Mouse (Mus musculus): Measurements from ENCODE around the gene Mvb12a.

Gene Mvb12a

GRCm38 (mm10) chr8:71527162-71527870 is 15.4 kb upstream of the Mvb12a start:
- DNase-seq: no peak

GRCm38 (mm10) chr8:71528362-71529073 is 14.2 kb upstream of the Mvb12a start:
- no peak for DNase-seq

GRCm38 (mm10) chr8:71530735-71531467 is 11.8 kb upstream of the Mvb12a start:
- DNase-seq: peak; percentile 70 to 74

- DNase-seq: no peak
These were observed 8.4 kb upstream of the Mvb12a start for GRCm38 (mm10) chr8:71534263-71534810.

GRCm38 (mm10) chr8:71535663-71536062 is 7.1 kb upstream of the Mvb12a start:
- DNase-seq: no peak

DNA sequence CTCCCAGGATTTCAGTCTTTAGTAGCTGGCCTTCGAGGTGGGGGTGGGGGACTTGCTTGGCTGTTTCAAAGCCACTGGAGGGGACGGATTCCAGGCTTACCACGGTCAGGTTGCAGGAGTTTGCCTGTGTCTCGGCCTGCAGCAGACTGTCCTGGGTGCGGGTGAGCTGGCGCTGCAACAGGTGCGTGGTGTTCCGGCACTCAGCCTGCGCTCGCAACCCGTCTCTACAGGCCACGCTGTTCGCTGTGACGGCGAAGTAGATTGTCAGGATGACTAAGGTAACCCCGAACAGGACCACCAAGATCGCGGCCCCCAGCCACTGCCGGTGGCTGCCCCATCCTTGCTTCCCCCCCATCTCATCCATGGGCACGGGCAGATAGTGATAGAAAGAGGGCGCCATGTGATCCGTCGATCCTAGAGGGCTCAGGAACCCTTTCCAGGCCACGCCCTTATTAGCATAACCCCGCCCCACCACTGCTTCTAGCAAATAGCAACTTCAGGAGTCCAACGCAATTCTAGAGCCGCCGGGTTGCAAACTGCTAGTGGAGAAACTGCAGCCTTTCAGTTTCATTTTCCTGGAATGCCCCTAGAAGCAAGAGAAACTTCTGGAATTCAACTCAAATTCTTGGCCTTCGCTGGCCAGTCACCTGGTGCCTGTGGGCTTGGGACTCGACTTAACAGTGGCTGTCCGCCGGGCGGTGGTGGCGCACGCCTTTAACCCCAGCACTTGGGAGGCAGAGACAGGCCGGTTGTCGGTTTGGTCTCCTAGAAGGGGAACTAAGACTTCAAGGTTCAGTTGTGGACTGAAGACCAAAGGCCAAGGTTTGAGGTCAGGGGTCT is 5.5 kb upstream of the Mvb12a start, which contains the start of gene Bst2:
TSS of gene Bst2 (minus strand) at position 429 of the 840 bp plus-strand sequence.
- peak in 1 of 2 experiments; percentile 27 for DNase-seq

DNA sequence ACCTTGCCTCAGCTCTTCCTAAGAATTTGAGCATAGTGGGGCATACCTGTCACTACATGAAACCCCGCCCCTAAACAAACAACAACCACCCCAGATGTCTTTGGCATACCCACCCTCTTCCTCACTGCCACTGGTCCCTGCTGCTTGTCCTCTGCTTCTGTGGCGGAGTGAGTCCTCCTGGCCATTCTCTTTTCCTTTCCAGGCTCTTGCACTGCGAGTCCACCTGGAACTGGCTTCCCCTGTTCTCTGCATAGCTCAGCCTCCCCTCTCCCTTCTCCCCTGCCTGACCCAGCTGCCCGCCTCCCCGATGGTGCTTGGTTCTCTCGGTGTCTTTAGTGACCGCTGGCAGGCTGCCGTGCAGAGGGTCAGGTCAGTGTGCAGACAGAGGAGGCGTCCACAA is 1.0 kb downstream of the Mvb12a start:
- DNase-seq: no peak

- DNase-seq: no peak
These were observed 2.3 kb downstream of the Mvb12a start for GRCm38 (mm10) chr8:71545053-71545452.

GRCm38 (mm10) chr8:71547590-71547989 is 4.9 kb downstream of the Mvb12a start:
- DNase-seq: no peak

DNA sequence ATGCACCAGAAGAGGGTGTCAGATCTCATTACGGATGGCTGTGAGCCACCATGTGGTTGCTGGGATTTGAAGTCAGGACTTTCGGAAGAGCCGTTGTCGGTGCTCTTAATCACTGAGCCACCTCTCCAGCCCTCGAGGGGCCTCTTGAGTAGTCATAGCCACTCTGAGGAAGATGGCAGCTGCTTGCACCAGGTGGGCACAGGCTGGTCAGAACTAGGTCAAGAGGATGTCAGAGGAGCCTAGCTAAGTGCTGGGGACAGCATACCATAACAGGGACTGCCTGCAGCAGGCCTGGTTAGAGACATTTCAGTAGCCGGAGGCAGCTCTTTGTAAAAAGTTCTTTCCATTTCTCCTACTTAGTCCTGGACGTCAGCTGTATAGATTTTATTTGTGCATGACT is 8.0 kb downstream of the Mvb12a start:
- no peak for DNase-seq

- DNase-seq: no peak
These were observed 10.0 kb downstream of the Mvb12a start for GRCm38 (mm10) chr8:71552770-71553169.

DNA sequence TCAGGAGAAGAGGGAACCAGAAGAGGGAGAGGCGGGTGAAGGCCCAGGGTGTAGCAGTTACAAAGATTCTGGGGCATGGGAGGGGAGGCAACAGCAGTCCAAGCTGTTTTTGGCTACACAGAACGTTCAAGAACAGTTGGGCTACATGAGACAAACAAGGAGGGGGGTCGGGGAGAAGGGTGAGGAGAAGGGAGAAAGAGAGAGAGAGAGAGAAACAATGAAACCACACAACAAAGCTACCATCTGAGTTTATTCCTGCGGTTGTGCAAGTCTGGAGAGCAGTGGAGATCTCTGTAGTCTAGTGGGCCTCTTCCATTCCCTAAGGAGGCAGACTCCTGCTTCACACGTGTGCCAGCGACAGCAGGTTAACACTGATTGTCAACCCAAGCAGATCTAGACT is 11.3 kb downstream of the Mvb12a start:
- no peak for DNase-seq

- DNase-seq: no peak
These were observed 11.9 kb downstream of the Mvb12a start for GRCm38 (mm10) chr8:71554644-71555043.

GRCm38 (mm10) chr8:71558071-71558957 is 15.6 kb downstream of the Mvb12a start, which contains the start of gene Tmem221:
Gene Tmem221 (minus strand): TSS chr8:71558871.
- DNase-seq: no peak

GRCm38 (mm10) chr8:71558958-71559690 is 16.4 kb downstream of the Mvb12a start:
- DNase-seq: peak in 1 of 2 experiments; percentile 26

GRCm38 (mm10) chr8:71560071-71560470 is 17.3 kb downstream of the Mvb12a start:
- no peak for DNase-seq

GRCm38 (mm10) chr8:71560765-71561164 is 18.0 kb downstream of the Mvb12a start:
- no peak for DNase-seq

DNA sequence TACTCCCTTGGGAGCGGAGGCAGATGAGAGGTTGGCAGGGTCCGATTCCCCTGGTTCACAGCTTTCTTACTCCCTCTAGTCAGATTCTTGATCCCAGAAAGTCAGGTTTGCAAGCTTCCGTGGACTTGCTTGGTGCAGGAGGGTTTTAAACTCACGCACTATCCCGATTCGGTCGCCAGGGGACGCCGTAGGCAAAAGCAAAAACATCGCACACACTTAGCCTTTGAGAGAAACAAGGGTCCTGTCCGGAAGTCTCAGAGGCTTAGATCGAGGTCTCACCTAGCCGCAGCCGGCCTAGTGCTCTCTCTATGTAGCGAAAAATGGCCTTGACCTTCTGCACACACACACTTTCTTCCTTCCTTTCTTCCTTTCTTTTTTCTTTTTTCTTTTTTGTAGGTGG is 18.7 kb downstream of the Mvb12a start:
- peak; percentile 49 to 73 for DNase-seq

DNA sequence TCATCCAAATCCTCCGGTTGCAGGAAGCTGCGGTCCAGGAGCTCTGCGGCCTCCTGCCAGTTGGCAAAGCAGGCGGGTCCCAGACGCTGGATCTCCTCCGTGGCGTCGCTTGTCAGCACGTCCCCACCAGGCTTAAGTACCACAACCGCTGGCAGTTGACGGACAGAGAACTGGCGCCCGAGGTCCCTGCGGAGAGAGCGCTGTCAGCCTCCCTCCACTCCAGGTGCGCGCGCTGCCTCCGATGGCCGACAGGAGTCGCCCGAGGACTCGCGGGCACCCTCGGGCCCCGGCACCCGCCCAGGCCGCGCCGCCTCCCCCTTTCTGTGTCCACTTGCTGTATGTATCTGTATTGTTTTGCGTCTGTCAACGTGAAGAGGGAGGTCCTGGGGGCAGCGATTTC is 20.0 kb downstream of the Mvb12a start:
- DNase-seq: peak; percentile 83 to 90

DNA sequence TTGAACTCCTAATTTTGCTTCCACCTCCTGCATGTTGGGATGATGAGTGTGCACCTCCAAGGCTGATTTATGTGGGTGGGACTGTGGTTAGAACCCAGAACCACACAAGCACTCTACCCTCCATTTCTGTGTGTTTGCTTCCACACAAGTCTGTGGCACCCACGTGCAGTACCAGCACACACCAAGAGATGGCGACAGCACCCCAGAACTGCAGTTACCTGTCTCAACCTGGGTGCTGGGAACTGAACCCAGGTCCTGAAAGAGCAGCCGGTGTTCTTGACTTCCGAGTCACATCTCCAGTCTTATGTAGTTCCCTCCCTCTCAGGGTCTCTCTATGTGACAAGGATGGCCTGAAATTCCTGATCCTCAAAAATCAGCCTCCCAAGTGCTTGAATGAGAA is 21.3 kb downstream of the Mvb12a start:
- no peak for DNase-seq
